13 mouse cellular contexts compared by ENCODE assay signal in genomic region chr1:121013839-121014503, GRCm38 (mm10).
DNase-seq lines count a peak whose midpoint lies in the region; ATAC-seq and TF ChIP-seq lines count a peak whose summit lies in the region.
"Had no signal": no experiment of that assay in that cellular context is flagged by ENCODE, and none has a peak within 500 bp of the region (broad histone marks: within the 10 kb centered on the region; RNA-seq: fewer than 3 reads in every experiment).

No protein-coding gene starts in this region.

- no peaks in the 10 kb centered on the region for H3K36me3 ChIP-seq in embryonic facial prominence, embryonic 14.5 days (ENCODE audit: control insufficient read depth, insufficient read depth, low read length)
- H3K36me3 ChIP-seq in intestine, embryonic 16.5 days (ENCODE audit: control insufficient read depth, insufficient read depth, low read length) = no peaks in the 10 kb centered on the region
- H3K36me3 ChIP-seq: heart, embryonic 13.5 days; midbrain, embryonic 13.5 days had no signal

- H3K4me2 ChIP-seq in embryonic facial prominence, embryonic 14.5 days (ENCODE audit: low read depth, low read length) = no peak overlapping the region
- H3K4me2 ChIP-seq in intestine, embryonic 16.5 days (ENCODE audit: low read depth, low read length) = no peak overlapping the region
- H3K4me2 ChIP-seq: heart, embryonic 13.5 days; midbrain, embryonic 13.5 days had no signal

- no peak overlapping the region for H3K27ac ChIP-seq in layer of hippocampus, adult 2 months
- no peak overlapping the region for H3K27ac ChIP-seq in embryonic facial prominence, embryonic 14.5 days (replicated peaks; ENCODE audit: low read depth, low read length)
- no peak overlapping the region for H3K27ac ChIP-seq in intestine, embryonic 16.5 days (ENCODE audit: low read length)
- H3K27ac ChIP-seq: heart, embryonic 13.5 days; midbrain, embryonic 13.5 days had no signal

- H3K27me3 ChIP-seq in embryonic facial prominence, embryonic 14.5 days (replicated peaks; ENCODE audit: control insufficient read depth, insufficient read depth, low read length) = no peaks in the 10 kb centered on the region
- H3K27me3 ChIP-seq in intestine, embryonic 16.5 days (replicated peaks; ENCODE audit: control insufficient read depth, insufficient read depth, low read length) = no peaks in the 10 kb centered on the region
- H3K27me3 ChIP-seq: heart, embryonic 13.5 days; midbrain, embryonic 13.5 days had no signal

- peaks cover 7% of the 10 kb centered on the region; the same call in 1 of the 2 replicates for H3K4me1 ChIP-seq in embryonic facial prominence, embryonic 14.5 days (ENCODE audit: control insufficient read depth, insufficient read depth, low read length)
- no peaks in the 10 kb centered on the region for H3K4me1 ChIP-seq in intestine, embryonic 16.5 days (ENCODE audit: control insufficient read depth, insufficient read depth, low read length)
- H3K4me1 ChIP-seq: midbrain, embryonic 13.5 days had no signal

- 28% methylated on average over 12 of the region's 12 CpGs for WGBS in embryonic facial prominence, embryonic 14.5 days
- WGBS in intestine, embryonic 16.5 days = 49% methylated on average over 12 of the region's 12 CpGs

- peak; percentile 14 for DNase-seq in embryo, embryonic 10 days (ENCODE audit: low spot score)
- DNase-seq in embryo, embryonic 11 days = no peak
- no peak for DNase-seq in layer of hippocampus, adult 2 months (ENCODE audit: low spot score in 2 of 2)
- no peak for DNase-seq in layer of hippocampus, postnatal 25 days (ENCODE audit: extremely low spot score in 1 of 2, low spot score in 1 of 2)
- peak; percentile 89 for DNase-seq in NIH3T3 (ENCODE audit: low read depth)
- peak; percentile 29 for DNase-seq in embryonic facial prominence, embryonic 14.5 days (ENCODE audit: low spot score)
- no peak for DNase-seq in frontal cortex, postnatal 36 days (ENCODE audit: low spot score in 2 of 2)
- DNase-seq: B cell, adult 2 months; cerebellum, adult 11 months; kidney, adult 11 months had no signal

- H3K9me3 ChIP-seq in embryonic facial prominence, embryonic 14.5 days (ENCODE audit: control insufficient read depth, low read length) = 0 out of 2 replicates have a peak, but pooled peaks cover 1% of the 10 kb centered on the region
- 0 out of 2 replicates have a peak, but pooled peaks cover under 1% of the 10 kb centered on the region for H3K9me3 ChIP-seq in intestine, embryonic 16.5 days (ENCODE audit: control insufficient read depth, low read length)

- no peak overlapping the region for H3K4me3 ChIP-seq in layer of hippocampus, adult 2 months
- H3K4me3 ChIP-seq in embryonic facial prominence, embryonic 14.5 days (ENCODE audit: low read depth, low read length) = no peak overlapping the region
- H3K4me3 ChIP-seq in intestine, embryonic 16.5 days (ENCODE audit: low read length) = no peak overlapping the region
- H3K4me3 ChIP-seq: heart, embryonic 13.5 days; midbrain, embryonic 13.5 days had no signal

- H3K9ac ChIP-seq in embryonic facial prominence, embryonic 14.5 days (ENCODE audit: low read depth, low read length) = no peak overlapping the region
- no peak overlapping the region for H3K9ac ChIP-seq in intestine, embryonic 16.5 days (ENCODE audit: low read depth, low read length)
- H3K9ac ChIP-seq: heart, embryonic 13.5 days; midbrain, embryonic 13.5 days had no signal

- ATAC-seq in embryonic facial prominence, embryonic 14.5 days (ENCODE audit: low read depth) = no peak
- ATAC-seq in intestine, embryonic 16.5 days = no peak
- ATAC-seq: midbrain, embryonic 13.5 days had no signal

- TF ChIP-seq CTCF in layer of hippocampus, adult 2 months (conservative IDR thresholded peaks at IDR 0.05) = 0 out of 2 replicates have a peak, but pooled peaks have one; percentile 13

Comparison
In these comparisons a context has a peak if more than half of its experiments do, and no peak if none do; other contexts are left out.
1. DNase-seq: peak in embryo, embryonic 10 days (single experiment), NIH3T3 (single experiment) and embryonic facial prominence, embryonic 14.5 days (single experiment); none in embryo, embryonic 11 days (single experiment), layer of hippocampus, adult 2 months (0 of 2), layer of hippocampus, postnatal 25 days (0 of 2) and frontal cortex, postnatal 36 days (0 of 2).